Mouse (Mus musculus) gastrocnemius, postnatal 14 days (tissue): ENCODE measurements around the gene Matn1. TPM values are rescaled to one million over a fixed set of nuclear protein-coding genes. Genes with fewer than 3 reads are reported as not detected.

Experiments
- DNase-seq: peaks from one replicate; pipeline ENCODE4 v3.0.0; 2021; ENCODE audit warnings: mixed read lengths
- intact Hi-C: fragments of 180-260 bp; cut with DNase I; formaldehyde crosslinking; loops from one replicate; pipeline ENCODE4 v1.15.1; 2025; ENCODE audit warnings: low total_unique reads
- total RNA-seq, 2 experiments: library from RNA; stranded (reverse); gene quantifications; 2 replicates each; pipeline ENCODE4 v1.2.3; 2021

Gene Matn1
- total RNA-seq, 2 experiments from 2014 or later, result not detected

DNA sequence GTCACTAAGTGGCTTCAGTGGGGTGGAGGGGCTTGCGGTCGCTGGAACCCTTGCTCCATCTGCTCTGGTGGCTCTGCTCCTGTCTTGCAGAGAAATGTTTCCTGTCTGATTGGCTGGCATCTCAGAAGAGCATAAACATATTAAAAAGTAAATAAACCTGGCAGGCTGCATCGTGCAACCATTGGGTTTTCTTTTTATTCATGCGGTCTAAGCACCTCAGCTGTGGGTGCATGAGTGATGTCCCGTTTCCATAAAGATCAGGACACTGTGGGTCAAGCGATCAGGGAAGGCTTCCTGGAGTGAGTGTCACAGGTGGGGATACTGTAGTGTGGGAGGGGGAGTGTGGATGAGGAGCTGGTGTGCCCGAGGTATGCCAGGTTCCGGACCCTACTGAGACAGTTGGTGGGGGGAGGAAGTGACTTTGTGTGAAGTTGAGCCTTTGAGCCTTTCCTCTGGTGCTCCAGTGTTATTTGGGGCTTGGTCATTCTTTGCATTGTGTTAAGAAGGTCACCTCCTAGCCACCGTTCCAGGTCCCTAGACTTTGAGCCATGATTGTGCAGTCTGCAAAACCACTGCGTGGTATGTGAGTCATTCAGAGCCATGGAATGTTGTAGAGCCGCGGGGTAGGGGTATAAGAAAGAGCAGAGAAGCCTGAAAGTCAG, 29.0 kb upstream of the Matn1 start:
- no peak for DNase-seq
- intact Hi-C loops, result no loop called here

DNA sequence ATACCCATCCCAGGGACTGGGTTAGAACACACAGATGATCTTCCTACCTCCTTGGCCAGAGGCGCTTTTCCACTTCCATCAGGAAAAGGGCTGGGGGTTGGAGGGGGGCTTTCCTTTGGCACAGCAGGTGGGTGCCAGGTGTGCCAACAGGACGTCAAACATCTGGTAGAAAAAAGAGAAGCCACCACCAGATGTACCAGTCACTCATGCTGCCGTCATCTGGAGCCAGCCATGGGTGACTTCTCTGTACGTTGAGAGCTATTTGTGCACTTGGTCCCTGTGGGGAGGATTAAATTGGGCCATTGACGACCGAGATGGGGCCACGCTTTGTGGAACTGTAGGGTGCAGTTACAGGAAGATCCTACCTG, 28.5 kb upstream of the Matn1 start:
- DNase-seq, result no peak
- intact Hi-C loops, result no loop called here

DNA sequence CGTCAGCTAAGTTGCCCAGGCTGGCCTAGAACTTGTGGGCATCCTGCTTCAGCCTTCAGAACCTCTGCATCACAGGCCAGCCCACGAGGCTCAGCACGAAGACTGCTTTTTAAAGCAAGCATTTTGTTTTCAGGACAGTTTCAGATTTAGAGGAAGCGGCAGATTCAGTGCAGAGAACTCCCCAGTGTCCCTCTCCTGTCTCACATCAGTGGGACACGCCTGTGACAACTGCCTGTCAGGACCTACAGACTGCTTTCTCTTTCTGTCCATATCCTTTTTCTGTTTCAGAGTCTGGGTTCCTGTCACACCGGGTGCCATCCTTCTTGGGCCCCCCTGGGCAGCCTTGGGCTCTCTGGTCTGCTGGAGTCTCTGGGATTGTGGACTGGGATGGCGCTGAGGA, 27.5 kb upstream of the Matn1 start:
- intact Hi-C loops, result no loop called here
- DNase-seq, result no peak

DNA sequence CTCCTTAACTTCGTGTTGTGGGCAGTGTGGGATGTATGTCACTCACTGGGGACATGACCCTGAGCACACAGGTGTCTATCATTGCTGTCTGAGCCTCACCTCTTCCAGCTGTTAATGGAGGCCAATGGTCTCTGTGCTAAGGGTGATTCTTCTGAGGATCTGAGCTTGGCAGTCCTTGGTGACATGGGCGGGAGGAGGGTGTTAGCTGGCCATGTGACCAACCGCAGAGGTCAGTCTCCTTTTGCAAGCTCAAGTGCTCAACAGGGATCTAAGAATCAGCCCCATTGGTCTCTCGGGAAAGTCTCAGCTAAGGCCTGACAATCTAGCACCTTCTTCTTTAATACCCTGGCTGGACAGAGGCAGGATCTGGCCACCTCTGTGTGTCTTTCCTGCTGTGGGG, 26.6 kb upstream of the Matn1 start:
- no peak for DNase-seq
- intact Hi-C loops, result no loop called here

DNA sequence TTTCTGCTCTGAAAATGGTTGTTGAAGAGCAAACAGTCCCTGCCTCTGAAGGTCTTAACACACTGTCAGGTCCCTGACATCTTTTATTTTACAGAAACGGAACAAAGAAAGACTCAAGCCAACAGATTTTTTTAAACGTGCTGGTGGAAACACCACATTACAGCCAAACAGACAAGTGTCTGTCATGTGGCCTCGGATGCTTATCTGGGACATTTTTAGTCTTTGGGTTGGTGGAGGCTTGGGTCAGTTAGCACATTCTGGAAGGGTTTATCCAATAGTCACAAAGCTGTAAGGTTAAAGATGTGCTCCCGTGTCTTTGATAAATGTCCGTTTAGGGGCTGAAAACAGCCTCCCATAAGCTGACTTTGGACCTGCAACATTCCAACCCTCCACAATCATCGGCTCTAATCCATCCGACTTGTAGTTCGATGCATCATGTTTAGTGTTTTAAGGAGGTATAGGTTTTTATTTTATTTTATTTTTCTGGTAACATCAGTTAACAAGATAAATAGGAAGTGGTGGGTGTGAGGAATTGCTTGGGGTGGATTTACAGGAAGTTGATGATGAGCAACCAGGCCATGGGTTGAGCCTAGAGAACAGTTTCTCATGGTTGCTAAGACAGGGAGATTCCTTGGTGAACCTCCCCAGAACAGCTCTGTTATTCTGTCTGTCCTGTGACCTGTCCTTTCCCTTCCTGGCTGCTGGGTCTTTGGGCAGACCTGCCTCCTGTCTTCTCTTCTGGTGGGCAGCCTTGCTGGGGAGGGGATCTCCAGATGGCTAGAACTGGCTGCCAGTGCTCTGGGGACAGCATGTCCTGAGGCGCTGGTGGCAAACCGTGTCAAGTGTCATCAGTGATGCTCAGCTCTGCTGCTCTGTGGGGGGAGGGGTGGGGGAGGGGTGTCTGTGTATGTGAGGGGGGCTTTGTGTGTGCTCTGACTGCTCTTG, 25.1 kb upstream of the Matn1 start:
- no peak for DNase-seq
- intact Hi-C loops, result no loop called here

DNA sequence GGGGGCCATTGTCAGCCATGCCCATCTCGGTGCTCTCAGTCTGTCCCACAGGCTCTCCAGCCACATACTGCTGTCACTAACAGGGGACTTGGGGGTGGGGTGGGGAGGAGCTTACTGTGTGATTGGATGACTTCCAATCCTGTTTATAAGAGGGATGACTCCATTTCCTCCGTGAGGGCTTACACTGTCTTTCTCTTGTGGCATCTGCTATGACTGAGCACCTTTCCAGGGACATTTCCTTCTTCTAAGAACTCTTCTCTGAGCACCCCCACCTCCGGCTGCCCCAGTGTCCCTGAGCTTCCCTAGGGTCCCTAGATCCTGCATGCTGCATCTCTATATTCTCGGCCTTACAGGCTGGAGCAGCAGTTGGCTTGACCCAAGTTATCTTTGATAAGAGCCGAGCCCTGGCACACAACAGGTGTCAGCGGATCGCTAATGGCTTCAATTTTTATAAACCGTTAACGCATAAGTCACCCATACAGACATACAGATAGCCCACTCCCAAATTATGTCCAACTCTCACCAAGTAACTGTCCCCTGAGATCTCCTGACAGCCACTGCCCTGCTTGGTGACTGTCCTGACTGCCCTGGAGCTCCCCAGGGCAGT, 24.3 kb upstream of the Matn1 start:
- intact Hi-C loops, result no loop called here
- no peak for DNase-seq

DNA sequence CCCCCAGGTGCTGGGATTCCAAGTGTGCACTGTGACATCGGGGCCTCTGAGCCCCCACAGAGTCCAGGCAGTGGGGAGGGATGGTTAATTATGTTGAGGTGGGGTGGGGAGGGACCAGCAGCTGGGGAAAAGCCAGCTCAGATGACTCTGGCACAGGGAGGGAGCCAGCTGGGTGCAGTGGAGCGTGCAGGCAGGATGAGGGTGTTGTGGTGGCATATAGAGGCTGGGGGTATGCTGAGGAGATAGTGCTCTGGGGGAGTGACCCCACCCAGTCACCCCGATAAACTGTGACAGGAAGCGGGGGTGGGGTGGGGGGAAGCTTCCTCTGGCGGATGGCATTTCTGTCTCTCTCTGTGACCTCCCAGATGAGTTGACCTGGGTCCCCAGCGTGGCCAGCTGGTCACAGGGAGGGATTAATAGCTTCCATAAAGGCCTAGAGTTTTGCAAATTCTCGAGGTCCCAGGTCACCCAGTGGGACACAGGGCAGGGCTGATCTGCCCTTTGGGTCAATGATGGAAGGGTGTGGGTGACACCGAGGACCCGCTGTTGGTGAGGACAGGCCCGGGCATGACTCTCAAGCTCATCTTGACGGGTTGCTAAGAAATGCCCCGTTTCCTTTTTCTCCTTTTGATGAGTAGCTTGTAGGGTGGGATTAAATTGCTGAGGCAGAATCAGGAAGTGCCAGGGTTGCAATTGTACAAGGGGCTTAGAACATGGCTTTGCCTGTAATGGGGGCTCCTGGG, 23.1 kb upstream of the Matn1 start:
- DNase-seq, result no peak

DNA sequence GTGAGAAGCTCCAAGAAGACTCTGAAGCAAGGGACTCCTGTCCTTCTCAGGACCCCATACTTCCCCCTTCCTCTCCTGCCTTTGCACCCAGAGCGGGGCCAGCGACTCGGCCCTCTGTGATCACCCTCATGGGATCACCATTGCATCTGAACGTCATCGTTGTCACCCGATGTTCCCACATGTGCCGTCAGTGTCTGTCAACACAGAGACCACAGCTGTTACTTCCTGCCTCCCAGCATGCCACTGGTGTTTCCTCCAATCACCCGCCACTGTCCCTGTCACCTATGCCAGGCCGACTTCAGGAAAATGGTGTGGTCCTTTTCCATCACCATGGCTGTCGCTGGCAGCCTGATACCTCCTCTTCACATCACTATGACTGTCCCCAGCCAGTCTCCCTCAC, 22.2 kb upstream of the Matn1 start:
- intact Hi-C loops, result no loop called here

More for the DNA sequence above, 23.1 kb upstream of the Matn1 start:
- intact Hi-C loops, result no loop called here

DNA sequence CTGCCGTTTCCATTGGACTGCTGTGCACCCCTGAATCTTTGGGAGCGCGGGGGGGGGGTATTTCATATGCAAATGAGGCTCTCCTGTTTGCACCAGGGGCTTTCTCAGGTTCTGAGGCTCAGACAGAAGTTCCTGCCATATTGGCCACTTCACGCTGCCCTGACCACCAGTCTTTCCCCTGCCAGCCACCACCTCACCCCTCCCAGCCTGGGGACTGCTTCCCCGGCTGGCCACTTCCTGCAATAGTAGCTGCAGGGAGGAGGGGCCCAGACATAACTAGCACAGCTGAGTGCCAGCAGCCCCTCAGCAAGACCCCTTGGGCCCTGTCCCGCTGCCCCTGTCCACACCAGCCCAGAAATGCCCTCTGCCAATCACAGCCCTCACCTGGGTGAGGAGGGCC, 17.9 kb upstream of the Matn1 start:
- no peak for DNase-seq
- intact Hi-C loops, result no loop called here

More for the DNA sequence above, 22.2 kb upstream of the Matn1 start:
- no peak for DNase-seq

DNA sequence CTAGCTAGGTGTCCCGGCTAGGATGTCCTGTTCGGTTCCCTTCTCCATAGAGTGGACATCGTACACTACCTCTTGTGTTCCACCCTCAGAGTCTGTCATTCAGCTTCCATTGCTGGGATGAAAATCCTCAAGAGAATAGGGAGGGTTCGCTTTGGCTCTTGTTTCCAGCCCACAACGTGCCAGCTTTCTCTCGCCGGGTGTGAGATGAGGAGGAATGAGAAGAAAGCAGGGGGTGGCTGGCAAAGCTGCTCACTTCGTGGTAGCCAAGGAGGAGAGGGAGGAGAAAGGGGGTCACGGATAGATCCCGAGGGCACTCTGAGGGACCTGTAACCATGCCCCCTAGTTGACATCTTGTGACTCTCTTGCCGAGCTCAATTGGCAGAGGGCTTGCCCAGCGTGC, 16.4 kb upstream of the Matn1 start:
- no peak for DNase-seq
- intact Hi-C loops, result no loop called here

DNA sequence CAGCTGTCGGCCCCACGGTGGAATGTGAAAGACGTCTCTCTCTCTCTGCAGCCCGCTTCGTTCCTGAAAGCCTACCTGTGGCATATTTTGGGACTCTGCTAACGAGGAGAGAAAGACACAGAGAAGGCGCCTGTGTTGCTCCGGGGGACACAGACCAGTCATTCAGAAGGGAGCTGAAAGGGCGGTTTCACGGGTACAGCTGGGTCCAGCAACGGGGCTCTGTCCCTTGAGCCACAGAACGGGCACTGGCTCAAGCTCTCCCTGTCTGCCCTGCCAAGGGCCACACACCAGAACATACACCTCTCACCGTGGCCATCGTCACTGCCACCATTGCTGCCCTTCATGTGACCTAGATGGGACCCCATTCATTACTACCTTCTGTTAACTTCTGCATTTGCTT, 1.5 kb upstream of the Matn1 start:
- no peak for DNase-seq
- intact Hi-C loops, result no loop called here

DNA sequence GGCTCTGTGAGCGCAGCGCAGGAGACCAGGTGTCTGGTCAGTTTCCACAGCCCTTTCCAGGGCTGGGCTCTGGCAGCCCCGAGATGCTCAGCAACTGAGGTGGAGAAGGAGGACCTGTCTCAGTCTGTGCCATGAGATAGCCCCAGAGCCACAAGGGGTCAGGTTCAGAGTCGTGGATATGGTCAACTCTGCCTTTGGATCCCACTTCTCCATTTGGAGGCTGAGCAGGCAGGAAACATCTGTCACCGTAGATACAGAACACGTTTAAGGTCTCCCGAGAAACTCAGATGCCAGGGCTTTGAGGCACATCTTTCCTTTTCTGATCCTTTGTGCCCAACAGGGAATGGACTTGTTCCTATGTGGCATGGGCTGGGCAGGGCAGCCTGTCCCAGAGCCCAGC, 594 bp downstream of the Matn1 start:
- intact Hi-C loops, result loop anchor here (5.0 kb wide), 2 partner anchors 47 to 157 kb away; no protein-coding TSS in a partner anchor
- no peak for DNase-seq

DNA sequence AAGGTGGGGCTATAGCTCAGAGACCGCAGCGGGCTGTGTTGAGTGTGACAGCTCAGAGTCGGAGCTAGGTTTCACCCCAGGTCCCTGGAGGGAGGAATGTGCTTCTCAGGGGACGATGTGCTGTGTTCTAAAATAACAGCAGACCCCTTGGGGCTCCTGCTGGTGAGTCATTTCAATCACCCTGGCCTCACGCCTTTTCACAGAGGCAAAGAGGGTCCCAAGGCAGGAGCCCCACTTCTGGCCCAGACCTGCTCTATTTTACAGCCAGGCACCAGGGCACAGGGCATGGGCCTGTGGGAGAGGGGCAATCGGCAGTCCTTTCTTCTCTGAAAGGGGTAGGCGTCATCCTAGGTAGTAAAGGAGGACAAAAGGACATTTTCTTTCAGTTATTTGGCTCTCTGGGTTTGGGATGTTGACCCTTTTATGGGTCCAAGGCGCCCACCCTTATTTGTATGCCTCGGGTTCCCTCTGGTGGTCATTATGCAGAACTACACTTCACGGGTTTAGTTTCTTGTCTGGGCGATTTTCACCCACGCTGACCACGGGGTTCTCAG, 3.0 kb downstream of the Matn1 start:
- DNase-seq, result no peak
- intact Hi-C loops, result loop anchor here (5.0 kb wide), 2 partner anchors 50 to 160 kb away; no protein-coding TSS in a partner anchor

DNA sequence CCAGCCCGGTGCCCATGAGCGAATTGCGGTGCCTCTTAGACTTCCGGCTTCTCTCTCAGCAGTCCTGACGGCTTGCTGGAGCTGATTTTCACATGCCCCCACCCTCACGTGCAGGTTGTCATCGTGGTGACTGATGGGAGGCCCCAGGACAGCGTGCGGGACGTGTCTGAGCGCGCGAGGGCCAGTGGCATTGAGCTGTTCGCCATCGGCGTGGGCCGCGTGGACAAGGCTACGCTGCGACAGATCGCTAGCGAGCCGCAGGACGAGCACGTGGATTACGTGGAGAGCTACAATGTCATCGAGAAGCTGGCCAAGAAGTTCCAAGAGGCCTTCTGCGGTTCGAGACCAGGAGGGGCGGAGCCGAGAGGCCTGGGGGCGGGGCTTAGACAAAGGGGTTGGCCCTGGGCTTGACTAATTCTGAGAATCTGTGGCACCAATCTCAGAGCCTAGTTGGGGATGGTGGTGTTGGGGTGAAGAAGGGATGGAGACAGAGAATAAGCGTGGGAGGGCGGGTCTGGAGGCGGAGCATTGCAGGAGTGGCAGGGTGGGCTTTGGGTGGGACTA, 5.7 kb downstream of the Matn1 start:
- no peak for DNase-seq
- intact Hi-C loops, result loop anchor here (5.0 kb wide), 2 partner anchors 53 to 163 kb away; no protein-coding TSS in a partner anchor

DNA sequence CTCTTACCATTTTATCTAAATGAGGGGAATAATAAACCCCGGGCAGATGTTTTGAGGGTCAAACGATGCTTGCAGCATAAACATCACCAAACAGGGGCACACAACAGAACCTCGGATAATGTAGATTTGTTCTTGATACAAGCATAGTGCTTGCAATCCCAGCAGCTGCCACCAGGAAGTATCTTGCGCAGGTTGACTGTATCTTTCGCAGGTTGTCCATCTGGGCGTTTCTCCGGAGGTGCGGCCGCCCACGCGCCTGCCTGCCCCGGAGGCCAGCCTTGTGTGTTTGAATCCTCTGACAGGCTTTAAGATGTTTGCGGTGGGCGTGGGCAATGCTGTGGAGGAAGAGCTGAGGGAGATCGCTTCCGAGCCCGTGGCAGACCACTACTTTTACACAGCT, 8.3 kb downstream of the Matn1 start:
- no peak for DNase-seq

DNA sequence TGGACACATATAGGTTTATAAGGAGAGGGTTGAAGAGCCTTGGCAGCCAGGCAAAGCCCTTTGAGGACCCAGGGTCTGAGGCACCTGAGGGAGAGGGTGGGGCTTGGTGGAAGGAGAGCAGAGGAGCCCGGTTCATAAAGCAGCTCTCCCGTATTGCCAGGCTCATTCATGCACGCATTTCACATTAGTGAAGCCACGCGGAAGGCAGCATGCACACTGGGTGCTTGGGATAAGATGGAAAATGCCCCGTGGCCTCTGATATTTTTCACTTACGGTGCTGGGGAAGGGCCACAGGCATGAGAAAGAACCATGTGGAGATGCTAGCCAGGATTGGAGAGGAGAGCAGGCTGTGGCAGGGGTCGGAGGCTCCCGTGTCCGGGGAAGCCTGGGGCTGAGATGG, 13.0 kb downstream of the Matn1 start:
- DNase-seq, result no peak

More for the DNA sequence above, 8.3 kb downstream of the Matn1 start:
- intact Hi-C loops, result no loop called here

DNA sequence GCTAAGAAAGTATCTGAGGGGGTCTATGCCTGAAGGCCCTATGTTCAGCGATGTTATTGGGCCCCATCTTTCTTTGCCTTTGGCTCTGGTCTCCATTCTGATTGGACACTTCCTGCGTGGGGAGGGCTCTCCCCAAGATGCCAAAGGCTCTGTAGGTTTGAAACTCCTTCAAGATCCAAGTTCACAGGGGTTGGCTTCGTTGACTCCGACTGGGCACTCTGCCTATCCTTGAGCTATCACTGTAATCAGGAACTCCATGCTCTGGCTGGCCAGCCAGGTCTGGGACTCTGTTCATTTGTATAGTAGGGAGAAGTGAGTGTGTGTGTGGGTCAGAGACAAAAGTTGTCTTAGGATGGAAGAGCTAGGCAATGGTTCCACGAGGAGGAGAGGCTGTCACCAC, 14.6 kb downstream of the Matn1 start:
- DNase-seq, result no peak
- intact Hi-C loops, result no loop called here

More for the DNA sequence above, 13.0 kb downstream of the Matn1 start:
- intact Hi-C loops, result no loop called here

DNA sequence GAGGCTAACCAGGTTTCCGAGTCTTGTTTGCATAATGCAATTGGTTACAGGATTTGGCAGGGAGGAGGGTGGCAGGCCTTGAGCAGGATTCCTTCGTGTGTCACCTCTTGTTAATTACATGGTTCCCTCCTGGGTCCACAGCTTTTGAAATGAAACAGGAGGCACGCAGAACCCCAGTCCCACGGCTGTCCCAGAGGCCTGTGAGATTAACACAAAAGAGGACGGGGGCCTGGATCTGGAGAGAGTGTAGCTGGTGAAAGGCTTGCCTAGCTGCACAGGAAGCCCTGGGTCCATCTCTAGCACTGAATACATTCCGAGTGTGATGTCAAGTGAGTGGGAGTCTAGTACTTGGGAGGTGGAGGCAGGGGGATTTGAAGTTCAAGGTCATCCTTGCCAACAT, 15.5 kb downstream of the Matn1 start:
- DNase-seq, result no peak
- intact Hi-C loops, result loop anchor here (5.0 to 10.0 kb wide), 3 partner anchors 195 to 878 kb away; partner anchors contain the start of gene Ptpru
